Mouse (Mus musculus) MEL (cell line): ENCODE data around the gene Olfr49. TPM values are rescaled to one million over a fixed set of nuclear protein-coding genes. Genes with fewer than 3 reads are reported as not detected.
A peak's percentile ranks its signal among the peaks of the same experiment; 100 is the strongest.

Source experiments
- DNase-seq: peaks from one replicate; pipeline ENCODE4 v3.0.0; 2011; ENCODE audit warnings: low read depth, low spot score
- H3K27ac ChIP-seq: 2 replicates; pipeline ENCODE4 v1.5.1; 2012; ENCODE audit warnings: low read depth, mild to moderate bottlenecking, control low read depth, low read length, moderate library complexity; ENCODE audit not compliant: control insufficient read depth
- H3K27me3 ChIP-seq, 2 experiments: fragments of 150-350 bp in 1 of 2; sonication (generic) in 1 of 2; 2 replicates each; pipeline ENCODE4 v1.6.1; 2012; ENCODE audit warnings: low read length in 2 of 2, mild to moderate bottlenecking in 2 of 2, improper control_type of control experiment in 1 of 2, moderate library complexity in 1 of 2; ENCODE audit not compliant: insufficient read depth in 2 of 2, control insufficient read depth in 1 of 2
- H3K36me3 ChIP-seq, 2 experiments: 2 replicates each; pipeline ENCODE4 v1.6.1; 2012 to 2014; ENCODE audit warnings: low read length in 2 of 2, improper control_type of control experiment in 1 of 2, inconsistent platforms in 1 of 2, mild to moderate bottlenecking in 1 of 2; ENCODE audit not compliant: insufficient read depth in 2 of 2, control insufficient read depth in 1 of 2
- H3K4me1 ChIP-seq, 2 experiments: fragments of 150-350 bp in 1 of 2; sonication (generic) in 1 of 2; 2 replicates each; pipeline ENCODE4 v1.6.1; 2012; ENCODE audit warnings: low read length in 2 of 2, improper control_type of control experiment in 1 of 2, mild to moderate bottlenecking in 1 of 2; ENCODE audit not compliant: insufficient read depth in 2 of 2, control insufficient read depth in 1 of 2
- H3K4me3 ChIP-seq, 2 experiments: fragments of 150-350 bp in 1 of 2; sonication (generic) in 1 of 2; 2 replicates each; pipeline ENCODE4 v1.5.1; 2012; ENCODE audit warnings: low read depth in 2 of 2, low read length in 2 of 2, mild to moderate bottlenecking in 2 of 2, moderate library complexity in 2 of 2, control low read depth in 1 of 2, improper control_type of control experiment in 1 of 2; ENCODE audit not compliant: control insufficient read depth in 1 of 2, insufficient read depth in 1 of 2
- H3K79me2 ChIP-seq: 2 replicates; pipeline ENCODE4 v1.6.1; 2012; ENCODE audit warnings: mild to moderate bottlenecking, low read length, moderate library complexity; ENCODE audit not compliant: control insufficient read depth, poor library complexity, insufficient read depth
- H3K9ac ChIP-seq: 2 replicates; pipeline ENCODE4 v1.6.1; 2012; ENCODE audit warnings: low read depth, mild to moderate bottlenecking, control low read depth, low read length, moderate library complexity; ENCODE audit not compliant: control insufficient read depth, poor library complexity, severe bottlenecking
- H3K9me3 ChIP-seq: fragments of 150-350 bp; sonication (generic); replicated peaks from 2 replicates; pipeline ENCODE4 v1.6.1; 2012; ENCODE audit warnings: mild to moderate bottlenecking, low read length, improper control_type of control experiment, moderate library complexity; ENCODE audit not compliant: insufficient read depth
- BHLHE40 ChIP-seq: IDR thresholded peaks from 2 replicates; pipeline ENCODE4 v1.6.1; 2012; ENCODE audit warnings: low read depth, mild to moderate bottlenecking, inconsistent platforms, low read length, improper control_type of control experiment, borderline replicate concordance
- CHD1 ChIP-seq: IDR thresholded peaks from 2 replicates; pipeline ENCODE4 v1.6.1; 2012; ENCODE audit warnings: low read depth, mild to moderate bottlenecking, inconsistent platforms, low read length, improper control_type of control experiment
- CHD2 ChIP-seq: IDR thresholded peaks from 2 replicates; pipeline ENCODE4 v1.6.1; 2011; ENCODE audit warnings: low read length, improper control_type of control experiment
- CTCF ChIP-seq, 3 experiments: IDR thresholded peaks in 2 of 3; conservative IDR thresholded peaks in 1 of 3; 2 replicates each; pipeline ENCODE4 v1.5.1; 2011 to 2012; ENCODE audit warnings: low read length in 3 of 3, low read depth in 2 of 3, mild to moderate bottlenecking in 2 of 3, improper control_type of control experiment in 1 of 3, inconsistent platforms in 1 of 3, mixed read lengths in 1 of 3, moderate library complexity in 1 of 3; ENCODE audit not compliant: control insufficient read depth in 1 of 3, insufficient read depth in 1 of 3, poor library complexity in 1 of 3, severe bottlenecking in 1 of 3
- E2F4 ChIP-seq: IDR thresholded peaks from 2 replicates; pipeline ENCODE4 v1.6.1; 2011; ENCODE audit warnings: low read depth, low read length, improper control_type of control experiment, borderline replicate concordance
- ELF1 ChIP-seq: IDR thresholded peaks from 2 replicates; pipeline ENCODE4 v1.6.1; 2014; ENCODE audit warnings: low read depth, mild to moderate bottlenecking, inconsistent platforms, low read length, improper control_type of control experiment, moderate library complexity
- EP300 ChIP-seq, 2 experiments: IDR thresholded peaks; 2 replicates each; pipeline ENCODE4 v1.6.1; 2011; ENCODE audit warnings: improper control_type of control experiment in 2 of 2, low read length in 2 of 2, low read depth in 1 of 2, mild to moderate bottlenecking in 1 of 2
- ETS1 ChIP-seq: IDR thresholded peaks from 2 replicates; pipeline ENCODE4 v1.6.1; 2012; ENCODE audit warnings: low read depth, mild to moderate bottlenecking, inconsistent platforms, low read length, improper control_type of control experiment, moderate library complexity
- GABPA ChIP-seq: IDR thresholded peaks from 2 replicates; pipeline ENCODE4 v1.6.1; 2012; ENCODE audit warnings: low read depth, mild to moderate bottlenecking, inconsistent platforms, low read length, improper control_type of control experiment, moderate library complexity
- GATA1 ChIP-seq: IDR thresholded peaks from 2 replicates; pipeline ENCODE4 v1.6.1; 2011; ENCODE audit warnings: low read depth, low read length, improper control_type of control experiment
- HCFC1 ChIP-seq: IDR thresholded peaks from 2 replicates; pipeline ENCODE4 v1.6.1; 2012; ENCODE audit warnings: low read depth, mild to moderate bottlenecking, inconsistent platforms, low read length, improper control_type of control experiment, moderate library complexity
- JUND ChIP-seq: IDR thresholded peaks from 2 replicates; pipeline ENCODE4 v1.6.1; 2011; ENCODE audit warnings: low read depth, mild to moderate bottlenecking, improper control_type of control experiment, low read length
- KAT2A ChIP-seq: conservative IDR thresholded peaks from 2 replicates; pipeline ENCODE4 v1.6.1; 2012; ENCODE audit warnings: low read depth, low read length, improper control_type of control experiment, inconsistent platforms
- MAFK ChIP-seq: IDR thresholded peaks from 2 replicates; pipeline ENCODE4 v1.6.1; 2011; ENCODE audit warnings: low read depth, mild to moderate bottlenecking, low read length, improper control_type of control experiment, borderline replicate concordance
- MAX ChIP-seq: IDR thresholded peaks from 2 replicates; pipeline ENCODE4 v1.6.1; 2011; ENCODE audit warnings: low read length, improper control_type of control experiment
- MAZ ChIP-seq: IDR thresholded peaks from 2 replicates; pipeline ENCODE4 v1.6.1; 2012; ENCODE audit warnings: low read depth, mild to moderate bottlenecking, inconsistent platforms, low read length, improper control_type of control experiment
- MEF2A ChIP-seq: IDR thresholded peaks from 2 replicates; pipeline ENCODE4 v1.6.1; 2014; ENCODE audit warnings: low read depth, mild to moderate bottlenecking, inconsistent platforms, low read length, improper control_type of control experiment; ENCODE audit not compliant: poor library complexity, insufficient replicate concordance, severe bottlenecking; ENCODE audit errors: extremely low read depth
- MXI1 ChIP-seq: IDR thresholded peaks from 2 replicates; pipeline ENCODE4 v1.6.1; 2011; ENCODE audit warnings: mild to moderate bottlenecking, low read depth, low read length, improper control_type of control experiment
- MYB ChIP-seq: IDR thresholded peaks from 2 replicates; pipeline ENCODE4 v1.6.1; 2011; ENCODE audit warnings: mild to moderate bottlenecking, low read depth, low read length, improper control_type of control experiment
- MYC ChIP-seq: IDR thresholded peaks from 2 replicates; pipeline ENCODE4 v1.6.1; 2011; ENCODE audit warnings: low read depth, mild to moderate bottlenecking, low read length, improper control_type of control experiment, moderate library complexity
- NELFE ChIP-seq: IDR thresholded peaks from 2 replicates; pipeline ENCODE4 v1.6.1; 2011; ENCODE audit warnings: low read depth, low read length, improper control_type of control experiment
- POLR2A ChIP-seq, 2 experiments: IDR thresholded peaks; 2 replicates each; pipeline ENCODE4 v1.6.1; 2011 to 2012; ENCODE audit warnings: low read length in 2 of 2, mild to moderate bottlenecking in 2 of 2, control low read depth in 1 of 2, improper control_type of control experiment in 1 of 2, low read depth in 1 of 2, moderate library complexity in 1 of 2; ENCODE audit not compliant: control insufficient read depth in 1 of 2, insufficient read depth in 1 of 2, poor library complexity in 1 of 2
- POLR2AphosphoS2 ChIP-seq: IDR thresholded peaks from 2 replicates; pipeline ENCODE4 v1.6.1; 2011; ENCODE audit warnings: low read length, improper control_type of control experiment
- POLR2AphosphoS5 ChIP-seq: IDR thresholded peaks from 2 replicates; pipeline ENCODE4 v1.6.1; 2012; ENCODE audit warnings: low read depth, borderline replicate concordance, mild to moderate bottlenecking, inconsistent platforms, low read length, moderate library complexity, mixed read lengths
- RAD21 ChIP-seq: IDR thresholded peaks from 2 replicates; pipeline ENCODE4 v1.6.1; 2011; ENCODE audit warnings: mild to moderate bottlenecking, low read depth, low read length, improper control_type of control experiment
- RCOR1 ChIP-seq: IDR thresholded peaks from 2 replicates; pipeline ENCODE4 v1.6.1; 2012; ENCODE audit warnings: low read depth, mild to moderate bottlenecking, inconsistent platforms, low read length, improper control_type of control experiment
- SIN3A ChIP-seq: IDR thresholded peaks from 2 replicates; pipeline ENCODE4 v1.6.1; 2012; ENCODE audit warnings: low read length, improper control_type of control experiment, inconsistent platforms
- SMC3 ChIP-seq: IDR thresholded peaks from 2 replicates; pipeline ENCODE4 v1.6.1; 2011; ENCODE audit warnings: low read depth, low read length, improper control_type of control experiment
- TAL1 ChIP-seq: IDR thresholded peaks from 2 replicates; pipeline ENCODE4 v1.6.1; 2012; ENCODE audit warnings: mild to moderate bottlenecking, inconsistent platforms, low read length, moderate library complexity, mixed read lengths
- TBP ChIP-seq: IDR thresholded peaks from 2 replicates; pipeline ENCODE4 v1.8.0; 2011; ENCODE audit warnings: low read depth, low read length, improper control_type of control experiment
- TCF12 ChIP-seq: IDR thresholded peaks from 2 replicates; pipeline ENCODE4 v1.6.1; 2014; ENCODE audit warnings: low read depth, mild to moderate bottlenecking, inconsistent platforms, low read length, improper control_type of control experiment, moderate library complexity
- UBTF ChIP-seq: IDR thresholded peaks from 2 replicates; pipeline ENCODE4 v1.6.1; 2012; ENCODE audit warnings: low read depth, mild to moderate bottlenecking, inconsistent platforms, low read length, improper control_type of control experiment, moderate library complexity, borderline replicate concordance; ENCODE audit not compliant: insufficient read depth
- USF1 ChIP-seq: IDR thresholded peaks from 2 replicates; pipeline ENCODE4 v1.6.1; 2014; ENCODE audit warnings: low read depth, mild to moderate bottlenecking, inconsistent platforms, low read length, improper control_type of control experiment, moderate library complexity
- ZKSCAN1 ChIP-seq: IDR thresholded peaks from 2 replicates; pipeline ENCODE4 v1.6.1; 2012; ENCODE audit warnings: low read depth, mild to moderate bottlenecking, inconsistent platforms, low read length, improper control_type of control experiment, moderate library complexity
- ZMIZ1 ChIP-seq: IDR thresholded peaks from 2 replicates; pipeline ENCODE4 v1.6.1; 2012; ENCODE audit warnings: low read depth, mild to moderate bottlenecking, inconsistent platforms, low read length, improper control_type of control experiment, moderate library complexity
- ZNF384 ChIP-seq: IDR thresholded peaks from 2 replicates; pipeline ENCODE4 v1.6.1; 2012; ENCODE audit warnings: low read depth, mild to moderate bottlenecking, inconsistent platforms, low read length, improper control_type of control experiment
- polyA plus RNA-seq, 2 experiments: library from polyadenylated mRNA; stranded (reverse) in 1 of 2; unstranded in 1 of 2; fragments of >175 nt in 1 of 2; fragments of >200 nt in 1 of 2; gene quantifications; 2 replicates each; pipeline versions ENCODE4 v1.2.1 to v1.2.4; 2012; ENCODE audit warnings: low replicate concordance in 2 of 2, low read depth in 1 of 2; ENCODE audit not compliant: insufficient read length in 2 of 2, insufficient read depth in 1 of 2, missing spikeins in 1 of 2
- total RNA-seq: library from RNA; depleted of rRNA; stranded (reverse); fragments of 300-350 nt; gene quantifications from 2 replicates; pipeline ENCODE4 v1.2.3, GENCODE M21; 2012

The Olfr49 gene
- total and polyA plus RNA-seq, 3 experiments: not detected

DNA sequence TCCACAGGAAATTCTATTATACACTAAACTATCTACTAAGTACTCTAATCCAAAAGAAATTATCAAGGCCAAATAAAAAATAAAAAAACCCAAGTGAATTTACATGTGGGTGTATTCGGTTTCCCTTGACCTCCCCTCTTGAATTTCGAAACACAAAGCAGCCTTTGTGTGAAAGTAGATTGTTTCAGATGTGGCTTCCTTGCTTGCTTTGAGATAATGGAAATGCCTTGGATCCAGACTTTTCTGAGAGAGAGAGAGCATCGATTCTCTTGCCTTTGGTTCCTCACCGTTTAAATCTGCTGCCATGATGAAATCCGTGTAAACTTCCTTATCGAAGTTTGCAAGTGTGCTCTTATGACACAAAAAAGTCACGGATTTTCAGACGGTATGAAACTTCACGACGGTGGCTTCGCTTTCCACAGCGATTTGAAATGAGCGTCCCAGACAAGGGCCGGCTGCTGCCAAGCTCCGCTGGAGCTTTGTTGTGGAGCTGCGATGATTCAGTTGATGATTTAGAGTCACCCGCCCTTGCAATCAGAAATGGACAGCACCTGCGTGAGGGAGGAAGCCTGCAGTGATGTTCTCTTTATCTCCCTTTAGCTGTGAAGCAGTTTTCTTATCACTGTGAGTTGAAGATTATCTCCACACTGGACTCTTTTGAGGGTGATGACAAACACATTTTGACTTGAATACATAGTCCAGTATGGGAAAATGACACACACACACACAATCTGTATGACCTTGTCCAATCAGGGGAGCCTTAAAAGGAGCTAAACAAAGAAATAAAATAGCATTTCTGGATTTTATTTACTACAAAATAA lies 37.0 kb upstream of the Olfr49 start:
- Histone ChIP-seq H3K9me3 (no peaks in the 10 kb centered on the region), H3K27ac (no peak overlapping the region), H3K4me1 (peaks cover 0 to 8% of the 10 kb centered on the region in 2 experiments; a peak in 2 of 4 replicates), H3K36me3 (peaks cover 0 to 7% of the 10 kb centered on the region in 2 experiments; a peak in 2 of 4 replicates), H3K9ac (no peak overlapping the region), H3K4me3 (no peak overlapping the region), H3K79me2 (no peaks in the 10 kb centered on the region), H3K27me3 (peaks cover 1 to 5% of the 10 kb centered on the region in 2 experiments; a peak in 2 of 4 replicates)
- DNase-seq: peak; percentile 27
- TF ChIP-seq E2F4 (no peak), GATA1 (peak; percentile 80), MAZ (no peak), HCFC1 (no peak), TAL1 (no peak), CHD2 (no peak), TCF12 (peak; percentile 28; the same call in 1 of the 2 replicates), MXI1 (no peak), POLR2AphosphoS5 (no peak), RCOR1 (peak; percentile 33; the same call in 1 of the 2 replicates), NELFE (no peak), CTCF (IDR thresholded peaks at IDR 0.05 in 2 of 3, conservative IDR thresholded peaks at IDR 0.05 in 1 of 3; ENCODE audit: control insufficient read depth in 1 of 3, insufficient read depth in 1 of 3, low read depth in 2 of 3, low read length in 3 of 3, poor library complexity in 1 of 3, severe bottlenecking in 1 of 3) (no peak), MEF2A (no peak), CHD1 (no peak), ETS1 (no peak), MYC (no peak), TBP (no peak), BHLHE40 (peak; percentile 22; the same call in 1 of the 2 replicates), ZMIZ1 (no peak), MYB (no peak), SIN3A (no peak), RAD21 (no peak), ZKSCAN1 (no peak), GABPA (no peak), KAT2A (no peak), UBTF (no peak), EP300 (IDR thresholded peaks at IDR 0.05; ENCODE audit: low read depth in 1 of 2, low read length in 2 of 2) (peak in 1 of 2 experiments; percentile 63; a peak in 3 of 4 replicates), JUND (no peak), POLR2AphosphoS2 (no peak), USF1 (0 out of 2 replicates have a peak, but pooled peaks have one; percentile 6), MAX (0 out of 2 replicates have a peak, but pooled peaks have one; percentile 15), MAFK (no peak), ELF1 (no peak), ZNF384 (no peak), POLR2A (IDR thresholded peaks at IDR 0.05; ENCODE audit: control insufficient read depth in 1 of 2, insufficient read depth in 1 of 2, low read depth in 1 of 2, low read length in 2 of 2, poor library complexity in 1 of 2) (no peak), SMC3 (no peak)
